Mouse (Mus musculus): ENCODE data around the gene Tbx19. TPM values are rescaled to one million over a fixed set of nuclear protein-coding genes. Genes with fewer than 3 reads are reported as not detected.
A peak's percentile ranks its signal among the peaks of the same experiment; 100 is the strongest.

The Tbx19 gene
- polyA plus RNA-seq, 1 experiment from 2014 or later = 0.53 TPM

DNA sequence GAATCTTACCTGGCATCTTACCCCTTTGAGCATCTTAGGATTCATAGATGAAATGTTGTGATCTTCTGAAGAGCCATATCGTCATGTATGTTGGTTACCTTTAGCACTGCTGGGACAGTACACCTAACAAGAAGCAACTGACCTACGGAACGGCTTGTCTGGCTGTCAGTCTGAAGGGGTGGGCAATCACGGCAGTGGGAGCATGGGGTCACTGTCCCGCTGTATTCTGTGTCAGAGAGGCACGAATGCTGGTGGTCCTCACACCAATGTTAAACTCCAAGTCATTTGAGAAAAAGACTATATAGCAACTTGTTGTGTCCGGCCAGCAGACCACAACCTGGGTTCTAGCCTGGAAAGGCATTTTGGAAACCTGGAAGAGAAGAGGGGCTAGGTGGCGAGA lies 10.7 kb upstream of the Tbx19 start:
- Histone ChIP-seq H3K27ac (ENCODE audit: low read length) (no peak overlapping the region), H3K4me2 (ENCODE audit: low read depth, low read length) (no peak overlapping the region), H3K36me3 (ENCODE audit: control insufficient read depth, insufficient read depth) (no peaks in the 10 kb centered on the region), H3K27me3 (ENCODE audit: control insufficient read depth, insufficient read depth, low read length) (no peaks in the 10 kb centered on the region), H3K9me3 (replicated peaks; ENCODE audit: control insufficient read depth, low read length) (no peaks in the 10 kb centered on the region), H3K9ac (ENCODE audit: low read length) (no peak overlapping the region), H3K4me3 (ENCODE audit: low read length) (no peak overlapping the region), H3K4me1 (ENCODE audit: control insufficient read depth, insufficient read depth, low read length) (no peaks in the 10 kb centered on the region)
- ATAC-seq (replicated peaks; ENCODE audit: extremely low read depth, insufficient read depth, low FRiP score) = no peak
- WGBS = 79% methylated on average over 7 of the region's 8 CpGs

GRCm38 (mm10) chr1:165170157-165170556 lies 9.6 kb upstream of the Tbx19 start:
- no peaks in the 10 kb centered on the region for H3K36me3 ChIP-seq (ENCODE audit: control insufficient read depth, insufficient read depth)
- ATAC-seq (replicated peaks; ENCODE audit: extremely low read depth, insufficient read depth, low FRiP score) = no peak

DNA sequence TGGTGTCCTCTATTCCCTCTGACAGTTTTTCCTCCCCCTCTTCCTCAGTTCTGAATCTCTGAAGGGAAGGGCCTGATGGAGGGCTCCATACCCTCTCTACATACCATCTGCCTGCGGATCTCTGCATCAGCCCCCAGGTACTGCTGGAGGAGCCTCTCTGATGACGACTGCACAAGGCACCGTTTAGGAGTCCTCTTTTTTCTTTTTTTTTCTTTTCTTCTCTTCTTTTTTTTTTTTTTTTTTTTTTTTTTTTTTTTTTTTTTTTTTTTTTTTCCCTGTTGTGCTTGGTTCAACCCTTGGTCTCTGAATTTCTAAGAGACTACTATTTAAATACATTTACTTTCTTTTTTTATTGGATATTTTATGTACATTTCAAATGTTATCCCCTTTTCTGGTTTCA lies 8.9 kb upstream of the Tbx19 start:
- Histone ChIP-seq H3K9me3 (replicated peaks; ENCODE audit: control insufficient read depth, low read length) (peaks cover 3% of the 10 kb centered on the region), H3K36me3 (ENCODE audit: control insufficient read depth, insufficient read depth) (no peaks in the 10 kb centered on the region), H3K4me2 (ENCODE audit: low read depth, low read length) (no peak overlapping the region), H3K4me1 (ENCODE audit: control insufficient read depth, insufficient read depth, low read length) (no peaks in the 10 kb centered on the region), H3K9ac (ENCODE audit: low read length) (no peak overlapping the region), H3K4me3 (ENCODE audit: low read length) (no peak overlapping the region), H3K27me3 (ENCODE audit: control insufficient read depth, insufficient read depth, low read length) (no peaks in the 10 kb centered on the region), H3K27ac (ENCODE audit: low read length) (no peak overlapping the region)
- WGBS = 81% methylated on average over 3 of the region's 3 CpGs
- no peak for ATAC-seq (replicated peaks; ENCODE audit: extremely low read depth, insufficient read depth, low FRiP score)

More at GRCm38 (mm10) chr1:165170157-165170556, 9.6 kb upstream of the Tbx19 start:
- Histone ChIP-seq H3K4me2 (ENCODE audit: low read depth, low read length) (no peak overlapping the region), H3K9ac (ENCODE audit: low read length) (no peak overlapping the region), H3K27me3 (ENCODE audit: control insufficient read depth, insufficient read depth, low read length) (no peaks in the 10 kb centered on the region), H3K4me1 (ENCODE audit: control insufficient read depth, insufficient read depth, low read length) (no peaks in the 10 kb centered on the region), H3K27ac (ENCODE audit: low read length) (no peak overlapping the region), H3K4me3 (ENCODE audit: low read length) (no peak overlapping the region), H3K9me3 (replicated peaks; ENCODE audit: control insufficient read depth, low read length) (peaks cover 3% of the 10 kb centered on the region)
- WGBS = 64% methylated on average over 5 of the region's 5 CpGs

DNA sequence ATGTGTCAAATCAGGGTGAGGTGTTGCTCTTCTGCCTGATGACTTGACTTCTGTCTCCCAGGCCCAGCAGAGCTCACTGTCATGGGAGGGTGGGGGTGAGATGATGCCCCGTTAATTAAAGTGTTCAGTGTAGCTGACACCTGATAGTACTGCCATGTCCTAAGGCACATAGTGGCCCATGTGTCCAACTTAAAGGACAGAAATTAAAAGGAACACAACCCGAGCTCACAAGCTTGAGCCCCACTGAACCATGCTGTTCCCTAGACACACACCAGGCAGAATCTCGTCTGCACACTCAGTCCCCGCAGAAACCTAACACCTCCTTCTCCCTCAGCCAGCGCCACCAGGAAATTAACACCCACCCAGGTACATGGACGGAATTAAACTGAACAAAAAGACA lies 4.3 kb upstream of the Tbx19 start:
- Histone ChIP-seq H3K4me2 (ENCODE audit: low read depth, low read length) (no peak overlapping the region), H3K9ac (ENCODE audit: low read length) (no peak overlapping the region), H3K4me1 (ENCODE audit: control insufficient read depth, insufficient read depth, low read length) (no peaks in the 10 kb centered on the region), H3K4me3 (ENCODE audit: low read length) (no peak overlapping the region), H3K27ac (ENCODE audit: low read length) (no peak overlapping the region), H3K9me3 (replicated peaks; ENCODE audit: control insufficient read depth, low read length) (peaks cover 3% of the 10 kb centered on the region), H3K27me3 (ENCODE audit: control insufficient read depth, insufficient read depth, low read length) (no peaks in the 10 kb centered on the region), H3K36me3 (ENCODE audit: control insufficient read depth, insufficient read depth) (no peaks in the 10 kb centered on the region)
- no peak for ATAC-seq (replicated peaks; ENCODE audit: extremely low read depth, insufficient read depth, low FRiP score)
- 84% methylated on average over 6 of the region's 6 CpGs for WGBS

- no peak for ATAC-seq (replicated peaks; ENCODE audit: extremely low read depth, insufficient read depth, low FRiP score)
- no peaks in the 10 kb centered on the region for H3K27me3 ChIP-seq (ENCODE audit: control insufficient read depth, insufficient read depth, low read length)
- H3K27ac ChIP-seq (ENCODE audit: low read length) = no peak overlapping the region
- no peak overlapping the region for H3K4me3 ChIP-seq (ENCODE audit: low read length)
- WGBS = 73% methylated on average over 10 of the region's 10 CpGs
- no peak overlapping the region for H3K9ac ChIP-seq (ENCODE audit: low read length)
- no peak overlapping the region for H3K4me2 ChIP-seq (ENCODE audit: low read depth, low read length)
- H3K4me1 ChIP-seq (ENCODE audit: control insufficient read depth, insufficient read depth, low read length) = no peaks in the 10 kb centered on the region
- no peaks in the 10 kb centered on the region for H3K9me3 ChIP-seq (replicated peaks; ENCODE audit: control insufficient read depth, low read length)
- no peaks in the 10 kb centered on the region for H3K36me3 ChIP-seq (ENCODE audit: control insufficient read depth, insufficient read depth)
Observed at GRCm38 (mm10) chr1:165158841-165159240, 1.7 kb downstream of the Tbx19 start.

- no peak overlapping the region for H3K4me3 ChIP-seq (ENCODE audit: low read length)
- no peaks in the 10 kb centered on the region; the same call in 1 of the 2 replicates for H3K4me1 ChIP-seq (ENCODE audit: control insufficient read depth, insufficient read depth, low read length)
- no peak overlapping the region for H3K9ac ChIP-seq (ENCODE audit: low read length)
- no peak overlapping the region for H3K4me2 ChIP-seq (ENCODE audit: low read depth, low read length)
- no peak overlapping the region for H3K27ac ChIP-seq (ENCODE audit: low read length)
- no peaks in the 10 kb centered on the region for H3K27me3 ChIP-seq (ENCODE audit: control insufficient read depth, insufficient read depth, low read length)
- no peaks in the 10 kb centered on the region for H3K9me3 ChIP-seq (replicated peaks; ENCODE audit: control insufficient read depth, low read length)
- ATAC-seq (replicated peaks; ENCODE audit: extremely low read depth, insufficient read depth, low FRiP score) = peak; percentile 25
- no peaks in the 10 kb centered on the region for H3K36me3 ChIP-seq (ENCODE audit: control insufficient read depth, insufficient read depth)
- WGBS = 72% methylated on average over 4 of the region's 4 CpGs
Observed at GRCm38 (mm10) chr1:165154162-165154561, 6.4 kb downstream of the Tbx19 start.

DNA sequence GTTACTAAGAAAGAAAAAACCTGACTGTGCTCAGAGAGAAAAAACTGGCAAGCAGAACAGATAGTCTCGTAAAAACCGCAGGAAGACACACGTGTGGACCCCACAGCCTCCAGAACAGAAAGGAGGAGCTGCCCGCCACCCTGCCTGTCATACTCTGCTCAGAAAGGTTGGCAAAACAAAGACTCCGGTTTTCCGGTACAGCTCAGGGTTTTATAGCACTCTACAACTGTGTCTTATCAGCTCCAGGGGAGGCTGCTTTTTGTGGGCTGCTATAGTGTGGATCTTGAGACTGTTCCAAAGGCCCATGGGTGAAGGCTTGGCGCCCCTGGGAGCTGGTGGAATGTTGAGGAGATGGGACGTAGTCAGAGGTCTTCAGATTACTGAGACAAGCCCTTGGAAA lies 9.4 kb downstream of the Tbx19 start:
- no peak overlapping the region for H3K4me3 ChIP-seq (ENCODE audit: low read length)
- no peak overlapping the region for H3K9ac ChIP-seq (ENCODE audit: low read length)
- WGBS = 45% methylated on average over 8 of the region's 8 CpGs
- no peaks in the 10 kb centered on the region for H3K36me3 ChIP-seq (ENCODE audit: control insufficient read depth, insufficient read depth)
- no peaks in the 10 kb centered on the region for H3K9me3 ChIP-seq (replicated peaks; ENCODE audit: control insufficient read depth, low read length)
- no peak overlapping the region; the same call in 1 of the 2 replicates for H3K4me2 ChIP-seq (ENCODE audit: low read depth, low read length)
- H3K27ac ChIP-seq (ENCODE audit: low read length) = peak overlapping the region; percentile 48; the same call in 1 of the 2 replicates
- H3K27me3 ChIP-seq (ENCODE audit: control insufficient read depth, insufficient read depth, low read length) = no peaks in the 10 kb centered on the region
- H3K4me1 ChIP-seq (ENCODE audit: control insufficient read depth, insufficient read depth, low read length) = no peaks in the 10 kb centered on the region; the same call in 1 of the 2 replicates
- ATAC-seq (replicated peaks; ENCODE audit: extremely low read depth, insufficient read depth, low FRiP score) = peak; percentile 74

- peaks cover 2% of the 10 kb centered on the region for H3K9me3 ChIP-seq (replicated peaks; ENCODE audit: control insufficient read depth, low read length)
- H3K4me2 ChIP-seq (ENCODE audit: low read depth, low read length) = no peak overlapping the region
- no peaks in the 10 kb centered on the region for H3K4me1 ChIP-seq (ENCODE audit: control insufficient read depth, insufficient read depth, low read length)
- no peak for ATAC-seq (replicated peaks; ENCODE audit: extremely low read depth, insufficient read depth, low FRiP score)
- no peak overlapping the region for H3K27ac ChIP-seq (ENCODE audit: low read length)
- no peak overlapping the region for H3K9ac ChIP-seq (ENCODE audit: low read length)
- no peak overlapping the region for H3K4me3 ChIP-seq (ENCODE audit: low read length)
- WGBS = 74% methylated on average over 12 of the region's 12 CpGs
- H3K36me3 ChIP-seq (ENCODE audit: control insufficient read depth, insufficient read depth) = no peaks in the 10 kb centered on the region
- H3K27me3 ChIP-seq (ENCODE audit: control insufficient read depth, insufficient read depth, low read length) = no peaks in the 10 kb centered on the region
Observed at GRCm38 (mm10) chr1:165142343-165142916, 18.1 kb downstream of the Tbx19 start.

- H3K27ac ChIP-seq (ENCODE audit: low read length) = no peak overlapping the region
- H3K9ac ChIP-seq (ENCODE audit: low read length) = no peak overlapping the region
- peaks cover 2% of the 10 kb centered on the region for H3K9me3 ChIP-seq (replicated peaks; ENCODE audit: control insufficient read depth, low read length)
- H3K27me3 ChIP-seq (ENCODE audit: control insufficient read depth, insufficient read depth, low read length) = no peaks in the 10 kb centered on the region
- no peak overlapping the region for H3K4me3 ChIP-seq (ENCODE audit: low read length)
- H3K36me3 ChIP-seq (ENCODE audit: control insufficient read depth, insufficient read depth) = no peaks in the 10 kb centered on the region
- H3K4me1 ChIP-seq (ENCODE audit: control insufficient read depth, insufficient read depth, low read length) = no peaks in the 10 kb centered on the region
- 57% methylated on average over 3 of the region's 3 CpGs for whole genome bisulfite sequencing
- H3K4me2 ChIP-seq (ENCODE audit: low read depth, low read length) = no peak overlapping the region
- ATAC-seq (replicated peaks; ENCODE audit: extremely low read depth, insufficient read depth, low FRiP score) = no peak
Observed at GRCm38 (mm10) chr1:165140227-165140626, 20.3 kb downstream of the Tbx19 start.
